Mouse (Mus musculus): ENCODE results near the gene Hist1h3f.
"Not testable (repeated sequence)": the region's sequence is repeated elsewhere in the genome, so short reads cannot be mapped to it uniquely, and the experiment has no call there.

The Hist1h3f gene

GRCm38 (mm10) chr13:23582219-23583056 lies 38.6 kb downstream of the Hist1h3f start:
- no peak for DNase-seq (ENCODE audit: low spot score in 2 of 2)

GRCm38 (mm10) chr13:23583387-23584068 lies 39.7 kb downstream of the Hist1h3f start:
- no peak for DNase-seq (ENCODE audit: low spot score in 2 of 2)

GRCm38 (mm10) chr13:23584331-23584730 lies 40.5 kb downstream of the Hist1h3f start:
- no peak for DNase-seq (ENCODE audit: low spot score in 2 of 2)

GRCm38 (mm10) chr13:23585029-23585441 lies 41.2 kb downstream of the Hist1h3f start:
- DNase-seq (ENCODE audit: low spot score in 2 of 2), result peak; percentile 30 to 65

GRCm38 (mm10) chr13:23585442-23586098 lies 41.7 kb downstream of the Hist1h3f start:
- DNase-seq (ENCODE audit: low spot score in 2 of 2), result peak; percentile 57 to 65

GRCm38 (mm10) chr13:23586099-23586939 lies 42.5 kb downstream of the Hist1h3f start:
- no peak for DNase-seq (ENCODE audit: low spot score in 2 of 2)

GRCm38 (mm10) chr13:23586940-23587225 lies 43.0 kb downstream of the Hist1h3f start:
- DNase-seq (ENCODE audit: low spot score in 2 of 2), result no peak

- no peak for DNase-seq (ENCODE audit: low spot score in 2 of 2)
Observed at GRCm38 (mm10) chr13:23591206-23591605, 47.4 kb downstream of the Hist1h3f start.

- not testable (repeated sequence) for DNase-seq (ENCODE audit: low spot score in 2 of 2)
Observed at GRCm38 (mm10) chr13:23591886-23592285, 48.0 kb downstream of the Hist1h3f start.

GRCm38 (mm10) chr13:23592614-23593013 lies 48.8 kb downstream of the Hist1h3f start:
- no peak for DNase-seq (ENCODE audit: low spot score in 2 of 2)

- no peak for DNase-seq (ENCODE audit: low spot score in 2 of 2)
Observed at GRCm38 (mm10) chr13:23593051-23593770, 49.4 kb downstream of the Hist1h3f start.

Data from frontal cortex, postnatal 14 days (tissue).